Mouse (Mus musculus): ENCODE data around the gene Gpr89. TPM values are rescaled to one million over a fixed set of nuclear protein-coding genes. Genes with fewer than 3 reads are reported as not detected.

The Gpr89 gene
- total RNA-seq (2014; rRNA removed), result 23.2 and 28.9 TPM in 2 replicates
- 34.1 and 35.9 TPM in 2 replicates for polyA plus RNA-seq (2015; fragmentation: Nextera tagmentation; extraction: Ambion mirVana)

DNA sequence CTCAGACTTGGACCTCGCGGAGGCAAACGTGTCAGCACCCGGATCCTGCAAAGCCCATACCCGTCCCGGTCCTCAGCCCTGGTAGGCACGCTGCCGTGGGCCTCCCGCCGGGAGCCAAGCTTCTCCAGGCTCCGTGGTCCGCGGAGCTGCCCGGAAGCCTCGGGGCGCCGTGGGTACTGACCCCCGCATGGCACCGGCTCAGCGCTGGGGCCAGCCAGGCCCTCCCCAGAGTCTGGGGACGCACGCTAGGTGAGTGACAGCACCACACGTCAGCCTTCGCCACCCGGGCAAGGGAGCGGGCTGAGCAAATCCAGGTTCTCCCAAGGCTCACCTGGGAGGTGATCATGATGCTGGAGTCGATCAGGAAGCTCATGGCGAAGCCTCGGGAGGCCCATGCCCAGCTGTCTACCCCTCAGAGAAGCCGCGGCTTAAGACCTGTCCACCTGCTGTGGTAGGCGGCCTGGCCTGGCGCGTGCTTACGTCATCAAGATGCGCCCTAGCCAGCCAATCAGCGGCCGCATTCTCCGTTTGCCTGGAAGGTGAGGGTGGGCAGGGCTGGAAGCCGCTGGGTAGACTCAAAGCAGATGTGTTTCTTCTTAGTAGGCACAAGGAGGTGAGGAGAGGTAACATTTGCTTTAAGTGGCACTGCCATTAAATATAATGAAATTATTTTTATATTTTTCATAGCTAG is at the start of gene Gpr89:
TSS of gene Gpr89 (minus strand) at position 496 of the 691 bp plus-strand sequence.
- Histone ChIP-seq H3K27me3 (ENCODE audit: insufficient read depth, low read length) (peaks cover 5% of the 10 kb centered on the region; the same call in 1 of the 2 replicates), H3K4me2 (ENCODE audit: low read depth, low read length, poor library complexity, severe bottlenecking) (peak within 1 kb of the TSS; percentile 67), H3K36me3 (ENCODE audit: insufficient read depth, low read length) (no peaks in the 10 kb centered on the region), H3K4me3 (ENCODE audit: low read depth, low read length) (peak within 1 kb of the TSS; percentile 76), H3K9ac (replicated peaks; ENCODE audit: low read length, poor library complexity, severe bottlenecking) (peak within 1 kb of the TSS; percentile 93), H3K9me3 (ENCODE audit: low read length) (no peaks in the 10 kb centered on the region), H3K27ac (ENCODE audit: low read depth, low read length) (peak within 1 kb of the TSS; percentile 72), H3K4me1 (ENCODE audit: insufficient read depth, low read length) (no peaks in the 10 kb centered on the region)
- peak; percentile 95 for DNase-seq (ENCODE audit: low spot score)
- WGBS, result under 1% methylated on average over 40 of the region's 40 CpGs
- peak; percentile 96 for ATAC-seq (ENCODE audit: low FRiP score)
- TF ChIP-seq CTCF (IDR thresholded peaks at IDR 0.05), result no peak

DNA sequence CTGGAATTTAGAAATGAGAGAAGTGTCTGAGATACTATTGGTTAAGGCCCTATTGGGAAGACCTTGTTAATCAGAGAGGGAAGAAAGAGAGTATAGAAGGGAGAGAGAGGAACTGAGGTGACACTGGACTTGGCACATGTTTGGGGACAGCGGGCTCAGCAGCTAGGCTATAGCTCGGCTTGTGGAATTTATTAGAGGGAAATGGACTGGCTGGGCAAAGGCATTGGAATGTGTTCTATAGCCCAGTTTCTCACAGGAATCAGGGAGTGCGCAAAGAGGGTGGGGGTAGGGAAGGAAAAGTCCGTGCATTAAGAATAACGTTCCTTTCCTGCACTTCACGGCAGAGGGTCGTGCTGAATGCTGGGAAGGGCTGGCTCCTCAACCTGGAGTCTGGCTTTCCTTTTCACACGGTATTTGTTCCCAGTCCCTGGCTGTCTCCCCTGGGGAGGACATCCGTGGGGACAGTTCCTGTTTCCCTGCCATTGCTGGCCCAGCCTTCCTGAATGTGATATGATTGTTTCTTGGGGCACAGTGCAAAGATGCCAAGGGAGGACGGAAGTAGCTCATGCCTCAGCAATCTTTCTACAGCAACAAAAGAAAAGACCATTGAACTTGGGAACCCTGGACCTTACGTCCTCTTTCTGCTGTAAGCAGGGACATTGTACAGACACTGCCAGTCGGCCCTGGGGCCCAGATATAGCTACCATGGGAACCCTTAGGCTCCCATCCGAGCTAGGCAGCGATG is 48.5 kb upstream of the Gpr89 start:
- DNase-seq (ENCODE audit: low spot score) (no peak), ATAC-seq (ENCODE audit: low FRiP score) (no peak)
- no peaks in the 10 kb centered on the region for H3K4me1 ChIP-seq (ENCODE audit: insufficient read depth, low read length)
- no peak overlapping the region for H3K27ac ChIP-seq (ENCODE audit: low read depth, low read length)
- H3K27me3 ChIP-seq (ENCODE audit: insufficient read depth, low read length), result no peaks in the 10 kb centered on the region
- H3K9me3 ChIP-seq (ENCODE audit: low read length), result no peaks in the 10 kb centered on the region
- H3K36me3 ChIP-seq (ENCODE audit: insufficient read depth, low read length), result no peaks in the 10 kb centered on the region
- no peak overlapping the region for H3K9ac ChIP-seq (replicated peaks; ENCODE audit: low read length, poor library complexity, severe bottlenecking)
- H3K4me2 ChIP-seq (ENCODE audit: low read depth, low read length, poor library complexity, severe bottlenecking), result no peak overlapping the region
- WGBS, result 52% methylated on average over 14 of the region's 14 CpGs
- no peak for TF ChIP-seq CTCF (IDR thresholded peaks at IDR 0.05)
- no peak overlapping the region for H3K4me3 ChIP-seq (ENCODE audit: low read depth, low read length)

DNA sequence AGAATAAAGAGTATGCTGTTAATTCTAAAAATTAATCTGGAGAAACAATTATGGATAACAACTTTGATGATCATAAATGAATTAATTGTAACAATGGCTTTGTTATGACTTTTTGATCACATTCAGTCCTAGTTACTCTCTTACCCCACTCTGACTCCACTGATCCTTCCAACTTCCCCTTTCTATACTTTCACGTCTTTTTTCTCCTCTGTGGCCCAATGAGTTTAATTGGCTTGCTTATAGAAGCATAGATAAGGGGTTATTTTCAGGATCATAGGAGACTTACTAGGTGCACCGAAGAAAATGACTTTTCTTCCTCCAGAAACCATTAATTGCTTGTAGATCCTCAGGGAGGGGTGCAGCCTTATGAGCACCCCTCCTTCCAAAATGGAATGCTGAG is 37.6 kb upstream of the Gpr89 start:
- H3K36me3 ChIP-seq (ENCODE audit: insufficient read depth, low read length), result no peaks in the 10 kb centered on the region
- no peak overlapping the region for H3K4me3 ChIP-seq (ENCODE audit: low read depth, low read length)
- no peak for TF ChIP-seq CTCF (IDR thresholded peaks at IDR 0.05)
- 89% methylated on average over 2 of the region's 2 CpGs for WGBS
- no peak overlapping the region for H3K27ac ChIP-seq (ENCODE audit: low read depth, low read length)
- peaks cover 3% of the 10 kb centered on the region; the same call in 1 of the 2 replicates for H3K4me1 ChIP-seq (ENCODE audit: insufficient read depth, low read length)
- DNase-seq (ENCODE audit: low spot score), result no peak
- ATAC-seq (ENCODE audit: low FRiP score), result no peak
- no peaks in the 10 kb centered on the region for H3K27me3 ChIP-seq (ENCODE audit: insufficient read depth, low read length)
- no peak overlapping the region for H3K9ac ChIP-seq (replicated peaks; ENCODE audit: low read length, poor library complexity, severe bottlenecking)
- no peaks in the 10 kb centered on the region for H3K9me3 ChIP-seq (ENCODE audit: low read length)
- H3K4me2 ChIP-seq (ENCODE audit: low read depth, low read length, poor library complexity, severe bottlenecking), result no peak overlapping the region

DNA sequence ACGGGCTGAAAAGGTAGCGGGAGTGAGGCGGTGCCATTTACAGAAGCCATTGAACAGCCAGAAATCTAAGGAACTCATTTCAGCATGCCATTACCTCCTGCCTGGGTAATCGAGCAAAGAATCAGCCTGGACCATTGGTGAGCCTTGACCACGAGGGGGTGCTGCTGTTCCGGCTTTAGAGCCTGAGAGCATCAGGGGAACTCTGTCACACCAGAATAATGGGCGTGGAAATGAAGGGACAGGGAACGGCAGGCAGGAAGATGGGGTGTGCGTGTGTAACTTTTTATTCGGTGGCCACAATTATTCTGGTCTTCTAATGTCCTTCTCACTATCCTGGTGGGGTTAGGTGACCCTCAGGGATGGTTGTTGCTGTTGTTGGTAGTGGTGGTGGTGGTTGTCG is 33.6 kb upstream of the Gpr89 start:
- H3K4me3 ChIP-seq (ENCODE audit: low read depth, low read length), result peak overlapping the region; percentile 13; the same call in 1 of the 2 replicates
- H3K4me2 ChIP-seq (ENCODE audit: low read depth, low read length, poor library complexity, severe bottlenecking), result peak overlapping the region; percentile 30; the same call in 1 of the 2 replicates
- H3K27ac ChIP-seq (ENCODE audit: low read depth, low read length), result no peak overlapping the region
- peaks cover 3% of the 10 kb centered on the region; the same call in 1 of the 2 replicates for H3K4me1 ChIP-seq (ENCODE audit: insufficient read depth, low read length)
- peak; percentile 95 for DNase-seq (ENCODE audit: low spot score)
- no peaks in the 10 kb centered on the region for H3K27me3 ChIP-seq (ENCODE audit: insufficient read depth, low read length)
- TF ChIP-seq CTCF (IDR thresholded peaks at IDR 0.05), result peak; percentile 98
- H3K36me3 ChIP-seq (ENCODE audit: insufficient read depth, low read length), result no peaks in the 10 kb centered on the region
- H3K9ac ChIP-seq (replicated peaks; ENCODE audit: low read length, poor library complexity, severe bottlenecking), result no peak overlapping the region
- peak; percentile 79 for ATAC-seq (ENCODE audit: low FRiP score)
- 10% methylated on average over 11 of the region's 11 CpGs for WGBS
- H3K9me3 ChIP-seq (ENCODE audit: low read length), result no peaks in the 10 kb centered on the region

DNA sequence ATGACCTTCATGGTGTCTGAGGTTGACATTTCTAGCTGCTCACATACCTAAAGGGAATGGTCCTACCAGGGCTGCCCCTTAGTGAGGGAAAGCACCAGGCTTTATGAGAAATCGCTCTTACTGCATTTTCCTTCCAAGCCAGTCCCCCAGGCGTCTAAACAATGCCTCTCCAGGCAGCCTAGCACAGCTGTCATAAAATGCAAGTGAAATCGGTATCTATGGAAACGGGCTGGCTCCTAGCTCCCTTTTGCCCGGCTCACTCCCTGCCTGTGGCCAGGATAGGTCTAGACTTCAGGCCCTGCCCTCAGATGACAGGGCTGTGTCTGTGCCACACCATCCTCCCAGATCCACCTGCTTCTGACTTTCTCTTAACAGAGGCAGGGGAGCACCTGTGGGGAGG is 32.5 kb upstream of the Gpr89 start:
- no peak overlapping the region for H3K4me3 ChIP-seq (ENCODE audit: low read depth, low read length)
- peaks cover 3% of the 10 kb centered on the region; the same call in 1 of the 2 replicates for H3K4me1 ChIP-seq (ENCODE audit: insufficient read depth, low read length)
- DNase-seq (ENCODE audit: low spot score) (peak; percentile 73), ATAC-seq (ENCODE audit: low FRiP score) (peak; percentile 72)
- no peak overlapping the region for H3K9ac ChIP-seq (replicated peaks; ENCODE audit: low read length, poor library complexity, severe bottlenecking)
- no peaks in the 10 kb centered on the region for H3K36me3 ChIP-seq (ENCODE audit: insufficient read depth, low read length)
- WGBS, result 8% methylated on average over 5 of the region's 5 CpGs
- no peaks in the 10 kb centered on the region for H3K9me3 ChIP-seq (ENCODE audit: low read length)
- no peak overlapping the region for H3K4me2 ChIP-seq (ENCODE audit: low read depth, low read length, poor library complexity, severe bottlenecking)
- no peaks in the 10 kb centered on the region for H3K27me3 ChIP-seq (ENCODE audit: insufficient read depth, low read length)
- TF ChIP-seq CTCF (IDR thresholded peaks at IDR 0.05), result no peak; the same call in 1 of the 2 replicates
- peak overlapping the region; percentile 26; the same call in 1 of the 2 replicates for H3K27ac ChIP-seq (ENCODE audit: low read depth, low read length)

DNA sequence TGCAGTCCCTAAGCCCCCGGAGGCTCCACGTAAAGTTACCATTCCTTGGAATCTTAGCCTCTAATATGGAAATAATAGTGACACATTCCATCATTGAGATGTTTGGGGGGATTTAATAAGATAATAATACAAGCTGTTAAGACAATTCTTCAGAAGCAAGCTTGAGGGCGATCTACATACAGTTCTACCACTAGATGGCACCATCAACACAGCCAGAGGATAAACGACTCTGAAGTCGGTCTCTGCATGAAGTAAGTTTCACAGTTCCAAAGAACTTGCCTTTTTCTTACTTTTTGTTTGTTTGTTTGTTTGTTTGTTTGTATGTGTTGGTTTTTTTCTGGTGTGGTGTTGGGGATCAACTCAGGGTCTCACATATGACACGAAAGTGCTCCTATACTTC is 31.1 kb upstream of the Gpr89 start:
- peak; percentile 99 for TF ChIP-seq CTCF (IDR thresholded peaks at IDR 0.05)
- 11% methylated on average over 6 of the region's 6 CpGs for WGBS
- Histone ChIP-seq H3K4me2 (ENCODE audit: low read depth, low read length, poor library complexity, severe bottlenecking) (no peak overlapping the region), H3K27ac (ENCODE audit: low read depth, low read length) (no peak overlapping the region), H3K36me3 (ENCODE audit: insufficient read depth, low read length) (no peaks in the 10 kb centered on the region), H3K27me3 (ENCODE audit: insufficient read depth, low read length) (no peaks in the 10 kb centered on the region), H3K9me3 (ENCODE audit: low read length) (no peaks in the 10 kb centered on the region), H3K9ac (replicated peaks; ENCODE audit: low read length, poor library complexity, severe bottlenecking) (no peak overlapping the region), H3K4me1 (ENCODE audit: insufficient read depth, low read length) (peaks cover 3% of the 10 kb centered on the region; the same call in 1 of the 2 replicates), H3K4me3 (ENCODE audit: low read depth, low read length) (no peak overlapping the region)
- ATAC-seq (ENCODE audit: low FRiP score) (no peak), DNase-seq (ENCODE audit: low spot score) (peak; percentile 91)

Data from midbrain, postnatal 0 days (tissue).